Mouse (Mus musculus) G1E-ER4 (cell line): Measurements from ENCODE around the gene Irx3. TPM values are rescaled to one million over a fixed set of nuclear protein-coding genes. Genes with fewer than 3 reads are reported as not detected.

Experiments used
- GATA1 ChIP-seq: IDR thresholded peaks from one replicate; pipeline ENCODE4 v1.8.0; 2012; ENCODE audit warnings: low read length, inconsistent platforms
- polyA plus RNA-seq: library from polyadenylated mRNA; stranded (reverse); fragments of >175 nt; gene quantifications from 2 replicates; pipeline ENCODE4 v1.2.3, GENCODE M21; 2012

Gene Irx3
- not detected in 2 replicates for polyA plus RNA-seq

DNA sequence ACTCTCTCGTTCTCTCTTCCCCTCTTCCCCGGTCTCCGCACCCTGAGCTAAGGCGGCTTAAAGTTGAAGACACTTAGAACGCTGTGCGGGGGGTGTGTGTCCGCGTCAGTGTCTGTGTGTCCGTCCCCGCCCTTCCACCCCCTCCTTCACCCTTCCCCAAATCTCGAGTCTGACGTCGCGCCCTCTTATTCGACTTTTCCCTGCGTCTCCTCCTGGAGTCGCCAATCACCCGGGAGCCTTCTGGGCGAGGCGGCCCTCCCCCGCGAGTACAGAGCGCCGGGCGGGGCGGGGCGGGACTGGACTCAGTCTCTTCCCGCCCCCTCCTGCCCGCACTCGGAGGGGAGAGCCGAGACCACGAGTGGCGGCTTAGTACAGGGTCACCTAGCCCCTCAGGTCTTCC lies at the start of gene Irx3:
Gene Irx3 (minus strand): TSS at position 229 of the 400 bp plus-strand sequence.
- TF ChIP-seq GATA1, result no peak

DNA sequence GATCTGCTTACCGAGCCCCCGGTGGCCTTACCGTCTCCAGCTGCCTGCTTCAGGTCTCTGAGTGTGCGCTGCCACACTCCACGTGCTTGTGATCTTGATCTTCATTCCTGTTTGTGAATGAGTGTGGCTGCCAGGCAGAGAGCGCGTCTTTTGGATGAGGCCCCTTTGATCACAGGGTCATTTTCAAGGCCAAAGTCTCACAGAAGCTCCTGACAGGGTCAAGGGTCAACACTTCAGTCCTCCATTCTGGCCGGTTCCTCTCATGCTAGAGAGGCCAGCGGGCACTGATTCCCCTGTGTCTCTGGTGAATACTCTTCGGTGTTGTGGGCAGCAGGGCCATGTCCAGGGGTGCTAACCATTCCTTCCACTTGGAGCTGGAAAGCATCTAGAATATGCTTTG lies 49.5 kb upstream of the Irx3 start:
- TF ChIP-seq GATA1, result no peak

DNA sequence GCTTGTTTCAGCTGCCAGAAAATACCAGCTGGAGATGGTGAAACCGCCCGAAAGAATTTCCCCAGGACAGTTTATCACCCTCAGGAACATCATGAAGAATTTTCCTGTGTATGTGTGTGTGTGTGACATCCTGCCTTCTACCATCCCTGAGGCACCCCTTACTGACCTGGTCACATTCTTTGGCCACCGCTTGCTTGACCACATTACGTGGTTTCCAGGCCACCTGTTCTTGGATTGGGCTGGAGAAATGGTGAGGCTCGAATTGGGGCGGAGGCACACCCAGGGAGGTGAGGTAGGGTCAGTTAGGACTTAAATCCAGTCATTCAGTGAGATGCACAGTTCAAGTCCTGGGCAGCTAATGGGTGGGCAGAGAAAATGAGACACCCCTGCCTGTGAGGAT lies 48.1 kb upstream of the Irx3 start:
- TF ChIP-seq GATA1, result no peak

DNA sequence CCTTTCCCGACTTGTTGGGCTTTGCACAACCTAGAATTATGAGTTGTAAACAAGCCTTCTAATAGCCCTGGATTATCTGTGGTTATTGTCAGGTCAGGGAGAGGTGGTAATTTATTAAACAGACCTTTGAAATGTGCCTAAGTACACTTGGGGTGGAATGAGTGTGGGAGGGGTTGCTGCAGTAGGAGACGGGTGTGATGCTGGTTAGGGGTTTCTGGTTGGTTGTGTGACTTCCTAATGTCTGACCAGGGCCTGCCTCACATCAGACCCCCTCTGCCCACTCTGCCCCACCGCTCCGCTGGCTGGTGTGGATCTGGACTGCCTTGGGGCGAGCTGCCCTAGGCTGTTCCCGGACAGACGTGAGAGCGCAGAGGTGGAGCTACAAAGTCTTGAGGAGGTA lies 47.7 kb upstream of the Irx3 start:
- no peak for TF ChIP-seq GATA1

DNA sequence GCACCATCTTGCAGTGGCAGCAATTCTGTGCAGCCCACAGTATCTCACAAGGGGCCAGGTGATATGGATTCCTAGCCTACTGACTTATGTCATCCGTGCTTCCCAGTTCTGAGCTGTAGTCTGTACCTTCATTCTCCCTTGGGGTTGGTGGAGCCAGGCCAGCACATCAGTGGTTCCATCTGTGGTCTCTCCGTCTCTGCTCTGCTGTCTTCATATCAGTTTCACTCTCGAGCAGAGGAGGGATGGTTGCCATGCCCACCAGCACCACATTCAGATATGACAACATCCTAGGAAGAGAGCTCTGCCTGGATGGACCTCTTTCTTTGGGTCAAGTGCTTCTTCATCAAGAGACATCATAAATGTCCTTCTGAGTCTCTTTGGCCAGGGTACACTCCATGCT lies 43.8 kb upstream of the Irx3 start:
- no peak for TF ChIP-seq GATA1

DNA sequence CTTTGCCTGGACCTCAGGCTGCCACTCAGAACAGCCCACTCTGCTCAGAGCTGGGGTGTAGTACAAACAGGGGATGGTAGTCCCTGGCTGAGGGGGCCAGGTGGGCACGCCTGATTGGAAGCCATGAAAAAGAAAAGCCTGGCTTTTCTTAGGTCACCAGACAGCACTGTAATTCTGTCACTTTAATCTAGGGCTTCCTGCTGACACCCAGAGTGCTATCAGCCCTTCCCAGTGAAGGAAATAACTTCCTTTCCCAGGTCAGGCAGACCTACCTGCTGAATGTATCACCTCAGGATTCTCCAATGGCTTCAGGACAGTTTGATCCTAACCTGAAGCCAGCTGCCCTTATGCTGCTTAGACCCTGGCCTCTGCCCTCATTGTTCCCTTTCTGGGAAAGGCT lies 35.3 kb upstream of the Irx3 start:
- no peak for TF ChIP-seq GATA1

DNA sequence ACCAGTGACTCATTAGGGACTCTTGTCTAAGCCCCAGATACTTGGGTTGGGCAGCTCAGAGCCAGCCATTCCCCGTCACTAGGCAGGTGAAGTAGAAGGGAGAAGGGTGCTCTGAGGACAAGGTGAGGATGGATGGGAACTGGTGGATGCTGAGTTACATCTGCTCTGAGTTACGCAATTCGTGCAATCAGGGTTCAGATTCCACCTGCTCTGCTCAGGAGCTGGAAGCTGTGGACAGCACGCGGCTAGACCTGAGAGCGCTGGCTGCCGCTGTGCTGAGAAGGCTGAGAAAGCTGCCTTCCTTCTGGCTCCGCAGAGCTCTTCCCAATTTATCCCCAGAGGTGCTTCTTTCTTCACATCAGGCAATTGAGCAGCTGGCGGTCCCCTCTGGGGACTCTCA lies 34.8 kb upstream of the Irx3 start:
- no peak for TF ChIP-seq GATA1

DNA sequence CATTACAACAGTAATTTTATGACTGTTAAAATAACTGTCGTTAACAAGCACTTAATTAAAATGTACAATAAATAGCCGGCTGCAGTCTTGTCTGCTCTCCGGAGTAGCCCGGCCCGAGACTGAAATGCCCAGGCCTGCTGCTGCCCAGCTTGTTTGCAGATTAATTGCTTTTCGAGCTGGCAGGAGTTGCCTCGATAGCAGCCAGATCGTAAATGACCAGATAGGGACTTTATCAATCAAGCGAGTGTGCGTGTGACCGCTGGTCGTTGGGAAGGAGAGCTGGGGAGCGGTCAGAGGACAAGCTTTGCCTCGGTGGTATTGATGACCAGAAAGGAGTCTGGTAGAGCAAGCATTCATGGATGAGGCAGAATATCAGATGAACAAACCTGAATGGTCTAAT lies 25.8 kb upstream of the Irx3 start:
- no peak for TF ChIP-seq GATA1

DNA sequence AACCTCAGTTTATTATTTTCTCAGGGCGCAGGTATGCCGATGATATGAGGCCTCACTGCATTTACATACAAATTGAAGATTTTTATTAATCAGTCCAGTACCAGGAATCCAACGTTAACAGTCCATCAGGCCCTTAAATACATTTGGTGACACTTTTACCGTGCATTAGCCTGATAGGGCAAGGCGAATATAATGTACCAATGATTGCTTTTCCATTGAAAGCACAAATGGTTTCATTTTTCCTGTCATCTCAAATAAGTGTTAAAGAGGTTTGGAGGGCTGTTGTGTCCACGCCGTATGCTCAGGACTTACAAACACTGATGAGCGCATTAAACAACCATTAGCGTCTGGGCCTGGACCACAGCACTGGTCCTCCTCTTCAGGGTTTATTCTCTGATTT lies 25.3 kb upstream of the Irx3 start:
- no peak for TF ChIP-seq GATA1

DNA sequence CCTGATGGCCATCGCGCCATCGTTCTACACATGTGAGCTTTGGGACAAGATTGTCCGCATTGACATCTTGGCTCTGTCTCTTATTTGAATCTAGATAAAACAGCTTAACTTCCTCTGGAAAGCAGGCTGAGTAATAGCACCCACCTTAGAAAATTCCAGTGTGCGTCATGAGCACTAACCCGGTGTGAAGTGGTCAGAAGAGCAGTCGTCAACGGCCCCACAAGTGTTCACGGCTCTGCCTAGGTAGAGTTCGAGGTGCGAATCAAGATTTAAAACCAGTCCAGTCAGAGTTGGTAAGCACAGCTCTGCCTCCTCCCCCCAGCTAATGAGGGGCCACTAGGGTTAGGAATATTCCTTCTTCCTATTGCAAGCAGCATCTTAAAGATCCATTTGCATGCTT lies 21.5 kb upstream of the Irx3 start:
- no peak for TF ChIP-seq GATA1

DNA sequence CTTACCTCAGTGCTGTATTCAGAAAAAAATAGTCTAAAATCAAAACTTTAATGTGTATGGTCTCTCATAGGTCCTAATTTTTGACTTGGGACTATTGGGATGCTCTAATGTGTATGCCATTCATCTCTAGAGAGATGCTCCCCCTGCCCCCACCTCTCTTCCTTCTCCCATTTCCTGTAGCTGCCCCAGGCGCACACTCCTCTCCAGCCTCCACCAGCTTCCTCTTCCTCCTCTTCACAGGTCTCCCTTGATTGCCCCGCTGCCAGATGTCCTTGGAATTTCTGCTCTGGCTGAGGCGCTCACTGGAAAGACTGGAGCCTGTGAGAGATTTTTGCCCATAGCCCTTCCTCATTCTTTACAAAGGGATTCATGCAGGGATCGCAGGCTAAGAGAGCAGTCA lies 20.9 kb upstream of the Irx3 start:
- no peak for TF ChIP-seq GATA1

DNA sequence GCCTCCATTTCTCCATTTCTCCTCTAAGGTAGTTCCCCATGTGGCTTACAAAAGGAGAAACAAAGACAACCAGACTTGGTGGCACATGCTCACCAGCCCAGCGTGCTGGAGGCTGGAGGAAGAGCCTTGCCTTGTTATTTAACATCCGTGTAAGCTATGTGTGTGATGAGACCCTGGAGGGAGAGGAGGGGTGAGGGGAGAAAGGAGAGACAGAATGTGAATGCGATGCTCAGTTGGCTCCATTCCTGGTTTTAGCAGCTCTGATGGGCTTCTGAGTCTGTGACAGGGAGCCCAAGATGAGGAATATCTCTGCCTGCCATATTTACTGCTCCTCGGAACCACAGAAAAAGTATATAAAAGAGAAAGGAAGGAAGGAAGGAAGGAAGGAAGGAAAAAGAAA lies 20.1 kb upstream of the Irx3 start:
- TF ChIP-seq GATA1, result no peak

DNA sequence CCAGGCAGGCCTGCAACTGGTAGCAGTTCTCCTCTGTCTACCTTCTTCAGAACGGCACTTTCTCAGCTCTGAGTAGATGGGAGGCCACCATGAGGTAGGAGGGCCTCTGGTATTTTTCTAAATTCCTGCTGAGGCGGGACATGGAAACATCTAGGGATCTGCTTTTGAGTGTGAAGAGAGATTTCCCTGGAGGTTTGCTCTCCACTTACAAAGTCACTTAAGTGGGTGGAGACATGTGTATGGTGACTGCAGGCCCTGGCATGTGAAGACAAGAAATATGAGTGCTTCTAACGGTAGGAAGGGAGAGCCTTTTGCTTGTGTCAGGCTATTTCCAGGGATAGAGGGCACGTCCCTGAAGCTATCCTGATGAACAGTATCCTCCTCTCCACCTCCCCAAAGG lies 17.9 kb upstream of the Irx3 start:
- TF ChIP-seq GATA1, result no peak

DNA sequence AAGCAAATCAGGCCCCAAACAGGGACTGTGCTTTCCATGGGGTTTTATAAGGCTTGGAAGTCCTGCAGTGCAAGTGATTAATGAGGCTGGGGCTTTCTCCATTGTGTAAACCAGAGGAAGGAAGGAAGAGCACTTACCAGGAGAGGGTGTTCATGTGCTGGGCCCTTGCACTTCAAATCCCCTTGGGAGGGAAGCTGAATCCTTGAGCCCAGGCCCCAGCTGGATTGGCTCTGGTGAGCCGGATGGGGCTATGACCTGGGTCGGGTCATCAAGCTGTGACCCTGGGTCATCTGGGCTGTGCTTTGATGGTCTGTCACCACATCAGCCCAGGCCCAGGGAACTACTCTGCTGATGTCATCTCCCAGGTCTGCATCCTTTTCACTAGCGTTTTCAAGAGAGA lies 16.9 kb upstream of the Irx3 start:
- no peak for TF ChIP-seq GATA1

DNA sequence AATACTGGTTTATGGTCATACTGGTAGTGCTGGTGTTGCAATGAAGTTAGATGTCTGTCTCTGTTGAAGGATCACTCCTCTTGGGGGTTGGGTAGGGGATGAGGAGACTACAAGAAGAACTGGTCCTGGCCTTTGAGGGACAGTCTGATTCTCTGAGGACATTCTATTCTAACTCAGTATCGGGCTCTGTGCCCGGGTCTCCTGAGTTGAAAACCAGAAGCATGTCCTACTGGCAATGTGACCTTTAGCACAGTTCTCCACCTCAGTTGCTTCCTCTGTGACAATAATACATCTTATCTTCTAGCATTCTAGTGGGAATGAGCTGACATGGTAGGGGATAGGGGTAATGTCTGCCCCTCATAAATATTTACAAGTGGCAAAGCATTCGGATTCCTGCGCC lies 12.2 kb upstream of the Irx3 start:
- no peak for TF ChIP-seq GATA1

DNA sequence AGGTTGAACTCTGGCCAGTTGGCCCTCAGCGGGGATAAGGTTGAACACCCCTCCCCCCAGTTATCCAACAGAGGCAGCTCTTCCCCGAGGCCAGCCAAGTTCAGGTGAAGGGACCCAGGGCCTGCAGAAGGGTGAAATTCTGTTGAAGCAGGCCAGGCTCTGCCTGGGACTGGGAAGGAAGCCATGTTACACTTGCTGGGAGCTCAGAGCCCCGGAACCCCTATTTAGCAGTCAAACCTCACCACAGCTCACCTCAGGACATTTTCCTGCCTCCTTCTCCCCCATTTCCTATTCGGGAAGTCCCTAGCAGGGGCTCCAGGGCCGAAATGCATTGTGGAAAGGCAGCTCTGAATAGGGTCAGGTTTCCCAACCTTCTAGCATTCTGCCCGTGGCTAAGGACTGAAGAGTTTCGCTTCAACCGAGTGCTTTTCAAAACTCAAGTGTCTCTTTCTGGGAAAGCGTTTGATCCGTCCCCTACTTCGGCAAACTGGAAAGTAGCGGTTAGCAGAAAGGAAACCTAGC lies 4.9 kb upstream of the Irx3 start:
- no peak for TF ChIP-seq GATA1

DNA sequence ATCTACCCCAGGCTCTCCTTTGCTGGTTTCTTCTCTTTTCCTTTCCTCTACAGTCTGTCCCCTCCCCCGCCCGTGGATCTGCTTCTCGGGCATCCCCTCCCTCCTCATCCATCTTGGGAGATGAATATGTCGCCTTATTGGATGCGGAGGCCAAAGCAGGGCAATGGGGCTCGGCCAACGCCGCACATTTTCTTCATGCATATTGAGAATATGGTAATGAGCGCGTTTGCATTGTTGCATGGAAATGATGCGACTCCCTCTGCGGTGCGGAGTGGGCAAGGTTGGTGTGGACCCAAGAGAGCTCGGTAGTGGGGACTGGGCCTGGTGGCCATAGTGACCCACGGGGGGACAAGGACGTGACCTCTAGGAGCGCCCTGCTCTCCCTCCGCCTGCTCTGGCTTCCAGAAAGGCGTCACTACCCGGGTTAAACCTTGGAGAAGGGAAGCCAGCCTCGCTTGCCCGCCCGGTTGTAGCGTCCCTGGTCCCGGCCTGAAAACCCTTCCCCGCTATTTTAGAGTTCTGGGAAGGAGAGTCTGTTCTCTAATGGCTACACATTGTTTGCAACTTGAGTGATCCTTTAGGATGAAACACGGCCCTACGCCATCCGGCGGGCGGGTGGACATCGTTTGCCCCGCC lies 4.3 kb upstream of the Irx3 start:
- no peak for TF ChIP-seq GATA1

DNA sequence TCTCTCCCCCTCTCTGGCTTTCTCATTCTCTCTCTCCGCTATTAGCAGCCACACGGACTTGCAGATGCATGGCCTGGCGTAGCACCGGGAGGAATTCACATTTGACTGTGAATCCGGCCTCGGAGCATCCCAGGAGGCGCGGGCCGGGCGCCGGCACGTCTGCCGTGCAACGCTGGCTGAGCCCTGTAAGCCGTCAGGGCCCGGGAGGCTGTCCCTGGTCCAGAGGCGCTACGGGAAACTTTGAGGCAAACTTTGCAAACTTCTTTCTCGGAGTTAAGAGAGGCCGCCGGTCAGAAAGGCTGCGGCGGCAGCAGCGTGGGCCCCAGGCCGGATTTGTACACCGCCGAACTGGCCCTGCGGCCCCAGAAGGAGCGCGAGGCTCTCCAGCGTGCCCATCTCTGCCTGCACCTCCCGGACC lies 3.4 kb upstream of the Irx3 start:
- no peak for TF ChIP-seq GATA1
